Mouse (Mus musculus): ENCODE results near the gene Rev3l. TPM values are rescaled to one million over a fixed set of nuclear protein-coding genes. Genes with fewer than 3 reads are reported as not detected.
A peak's percentile ranks its signal among the peaks of the same experiment; 100 is the strongest.

Rev3l gene
- total and polyA plus RNA-seq, 2 experiments from 2014 or later: 5.5 to 34.7 TPM

DNA sequence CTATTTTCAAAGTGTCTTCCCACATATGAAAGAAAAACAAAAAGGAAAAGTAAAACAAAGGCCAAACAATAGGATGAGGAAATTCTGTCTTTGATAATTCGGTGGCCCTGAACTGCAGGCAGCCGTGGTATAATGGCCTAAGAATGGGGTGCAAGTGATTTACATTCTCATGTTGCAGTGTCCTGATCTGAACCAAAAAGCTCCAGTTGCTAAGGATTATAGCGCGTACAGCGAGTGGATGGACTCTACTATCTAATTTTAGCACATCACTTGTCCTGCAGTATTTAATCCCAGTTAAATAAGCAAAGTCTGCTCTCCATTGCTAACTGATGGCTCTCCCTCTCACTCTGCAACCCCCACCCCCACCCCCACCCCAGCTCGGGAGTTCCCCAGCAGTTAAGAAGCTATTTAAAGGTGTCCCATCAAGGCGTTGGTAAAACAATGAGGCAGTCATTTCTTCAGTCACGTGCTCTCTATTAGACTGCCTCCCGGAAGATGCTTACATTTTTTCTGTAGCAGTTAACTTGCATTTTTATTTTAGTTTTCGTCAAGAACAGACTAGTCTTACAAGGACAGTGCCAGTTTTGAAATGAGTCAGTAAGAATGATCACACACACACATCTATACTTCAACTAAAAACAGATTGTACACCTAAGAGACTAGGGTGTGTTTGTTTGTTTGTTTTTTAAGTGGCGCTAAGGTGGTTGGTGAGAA is 40.4 kb upstream of the Rev3l start:
- H3K27ac ChIP-seq (ENCODE audit: low read depth): no peak overlapping the region
- peak overlapping the region; percentile 22 for H3K4me2 ChIP-seq (ENCODE audit: low read depth, low read length)
- DNase-seq (ENCODE audit: low spot score): peak; percentile 39
- 33% methylated on average over 11 of the region's 11 CpGs for WGBS
- TF ChIP-seq CTCF (IDR thresholded peaks at IDR 0.05; ENCODE audit: low read depth) (no peak), EP300 (IDR thresholded peaks at IDR 0.05; ENCODE audit: low read depth) (no peak)
- H3K36me3 ChIP-seq (replicated peaks; ENCODE audit: control insufficient read depth, insufficient read depth, low read length): no peaks in the 10 kb centered on the region
- peak; percentile 47; the same call in 1 of the 2 replicates for ATAC-seq (ENCODE audit: insufficient read depth, low read depth)
- H3K4me1 ChIP-seq (ENCODE audit: control insufficient read depth, insufficient read depth): peaks cover 6% of the 10 kb centered on the region
- no peak overlapping the region for H3K4me3 ChIP-seq (ENCODE audit: low read depth, low read length)
- no peak overlapping the region for H3K9ac ChIP-seq (replicated peaks; ENCODE audit: low read depth, low read length)
- no peaks in the 10 kb centered on the region for H3K9me3 ChIP-seq (replicated peaks; ENCODE audit: control insufficient read depth, low read length)
- no peaks in the 10 kb centered on the region for H3K27me3 ChIP-seq (ENCODE audit: control insufficient read depth, insufficient read depth, low read length)

DNA sequence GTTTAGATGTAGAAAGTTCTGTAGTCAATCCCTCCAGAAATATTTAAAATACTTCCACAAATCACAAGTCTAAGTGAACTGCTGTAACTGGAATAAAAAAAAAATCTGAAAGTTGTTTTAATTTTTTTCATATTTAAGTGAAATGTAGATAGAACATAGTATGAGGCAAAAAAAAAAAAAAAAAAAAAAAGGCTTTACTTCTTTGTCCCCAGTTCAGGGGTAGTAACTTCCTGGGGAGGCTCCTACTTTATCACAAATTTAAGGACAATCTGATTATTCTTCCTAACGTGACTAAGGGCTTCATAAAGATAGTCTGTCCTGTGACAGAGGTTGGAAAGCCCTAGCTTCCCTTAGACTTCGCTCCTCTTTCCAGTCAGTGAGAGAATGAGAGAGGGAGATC is 39.8 kb upstream of the Rev3l start:
- Histone ChIP-seq H3K9me3 (replicated peaks; ENCODE audit: control insufficient read depth, low read length) (no peaks in the 10 kb centered on the region), H3K27ac (ENCODE audit: low read depth) (no peak overlapping the region), H3K9ac (replicated peaks; ENCODE audit: low read depth, low read length) (no peak overlapping the region), H3K4me2 (ENCODE audit: low read depth, low read length) (no peak overlapping the region), H3K4me1 (ENCODE audit: control insufficient read depth, insufficient read depth) (peaks cover 6% of the 10 kb centered on the region), H3K36me3 (replicated peaks; ENCODE audit: control insufficient read depth, insufficient read depth, low read length) (no peaks in the 10 kb centered on the region), H3K27me3 (ENCODE audit: control insufficient read depth, insufficient read depth, low read length) (no peaks in the 10 kb centered on the region), H3K4me3 (ENCODE audit: low read depth, low read length) (no peak overlapping the region)
- TF ChIP-seq EP300 (IDR thresholded peaks at IDR 0.05; ENCODE audit: low read depth) (no peak), CTCF (IDR thresholded peaks at IDR 0.05; ENCODE audit: low read depth) (no peak)
- 50% methylated on average over 2 of the region's 2 CpGs for WGBS
- DNase-seq (ENCODE audit: low spot score): no peak
- no peak for ATAC-seq (ENCODE audit: insufficient read depth, low read depth)

DNA sequence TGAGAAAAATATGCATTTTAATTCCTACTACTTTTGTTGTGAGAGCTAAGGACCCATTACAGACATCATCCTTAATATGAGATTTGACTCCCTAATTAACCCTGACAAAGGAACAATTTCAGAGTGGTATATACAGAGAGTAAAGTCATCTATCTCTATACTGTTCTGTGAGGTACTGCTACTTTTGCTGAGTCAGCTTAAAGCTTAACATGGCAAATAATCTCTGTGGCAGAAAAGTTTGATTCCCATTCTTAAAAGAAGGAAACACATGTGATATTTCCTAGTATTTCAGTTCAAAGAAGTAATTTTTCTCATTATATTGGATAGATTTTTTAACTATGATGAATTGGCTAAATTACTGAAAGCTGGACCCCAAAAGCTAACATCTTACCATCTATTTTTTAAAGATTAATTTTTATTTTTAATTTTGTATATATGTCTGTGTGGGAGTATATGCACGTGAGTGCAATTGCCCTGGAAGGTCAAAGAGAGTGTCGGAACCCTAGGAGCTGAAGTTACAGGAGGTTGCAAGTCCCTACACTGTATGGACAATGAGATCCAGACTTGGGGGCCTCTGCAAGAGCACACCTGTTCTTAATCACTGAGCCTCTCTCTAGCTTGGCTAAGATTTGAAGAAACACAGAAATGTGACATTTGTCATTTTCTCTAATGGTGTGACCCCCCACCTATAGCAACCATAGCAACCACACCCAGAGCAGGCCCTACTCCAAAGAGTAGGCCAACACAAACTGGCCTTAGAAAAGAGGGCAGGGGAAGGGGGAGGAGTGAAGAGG is 24.0 kb upstream of the Rev3l start:
- Histone ChIP-seq H3K27me3 (ENCODE audit: control insufficient read depth, insufficient read depth, low read length) (no peaks in the 10 kb centered on the region), H3K9me3 (replicated peaks; ENCODE audit: control insufficient read depth, low read length) (no peaks in the 10 kb centered on the region), H3K4me3 (ENCODE audit: low read depth, low read length) (no peak overlapping the region), H3K27ac (ENCODE audit: low read depth) (no peak overlapping the region), H3K36me3 (replicated peaks; ENCODE audit: control insufficient read depth, insufficient read depth, low read length) (no peaks in the 10 kb centered on the region), H3K9ac (replicated peaks; ENCODE audit: low read depth, low read length) (no peak overlapping the region), H3K4me1 (ENCODE audit: control insufficient read depth, insufficient read depth) (no peaks in the 10 kb centered on the region), H3K4me2 (ENCODE audit: low read depth, low read length) (no peak overlapping the region)
- DNase-seq (ENCODE audit: low spot score): no peak
- WGBS: 93% methylated on average over 2 of the region's 2 CpGs
- ATAC-seq (ENCODE audit: insufficient read depth, low read depth): no peak
- TF ChIP-seq CTCF (IDR thresholded peaks at IDR 0.05; ENCODE audit: low read depth) (no peak), EP300 (IDR thresholded peaks at IDR 0.05; ENCODE audit: low read depth) (no peak)

- TF ChIP-seq EP300 (IDR thresholded peaks at IDR 0.05; ENCODE audit: low read depth): no peak
- TF ChIP-seq CTCF (IDR thresholded peaks at IDR 0.05; ENCODE audit: low read depth): no peak
- Histone ChIP-seq H3K27ac (ENCODE audit: low read depth) (no peak overlapping the region), H3K9me3 (replicated peaks; ENCODE audit: control insufficient read depth, low read length) (no peaks in the 10 kb centered on the region), H3K4me3 (ENCODE audit: low read depth, low read length) (no peak overlapping the region), H3K36me3 (replicated peaks; ENCODE audit: control insufficient read depth, insufficient read depth, low read length) (no peaks in the 10 kb centered on the region), H3K27me3 (ENCODE audit: control insufficient read depth, insufficient read depth, low read length) (no peaks in the 10 kb centered on the region), H3K4me2 (ENCODE audit: low read depth, low read length) (no peak overlapping the region), H3K9ac (replicated peaks; ENCODE audit: low read depth, low read length) (no peak overlapping the region), H3K4me1 (ENCODE audit: control insufficient read depth, insufficient read depth) (no peaks in the 10 kb centered on the region)
- DNase-seq (ENCODE audit: low spot score) (no peak), ATAC-seq (ENCODE audit: insufficient read depth, low read depth) (no peak)
- 77% methylated on average over 5 of the region's 5 CpGs for WGBS
Observed at GRCm38 (mm10) chr10:39716936-39717335, 15.0 kb upstream of the Rev3l start.

DNA sequence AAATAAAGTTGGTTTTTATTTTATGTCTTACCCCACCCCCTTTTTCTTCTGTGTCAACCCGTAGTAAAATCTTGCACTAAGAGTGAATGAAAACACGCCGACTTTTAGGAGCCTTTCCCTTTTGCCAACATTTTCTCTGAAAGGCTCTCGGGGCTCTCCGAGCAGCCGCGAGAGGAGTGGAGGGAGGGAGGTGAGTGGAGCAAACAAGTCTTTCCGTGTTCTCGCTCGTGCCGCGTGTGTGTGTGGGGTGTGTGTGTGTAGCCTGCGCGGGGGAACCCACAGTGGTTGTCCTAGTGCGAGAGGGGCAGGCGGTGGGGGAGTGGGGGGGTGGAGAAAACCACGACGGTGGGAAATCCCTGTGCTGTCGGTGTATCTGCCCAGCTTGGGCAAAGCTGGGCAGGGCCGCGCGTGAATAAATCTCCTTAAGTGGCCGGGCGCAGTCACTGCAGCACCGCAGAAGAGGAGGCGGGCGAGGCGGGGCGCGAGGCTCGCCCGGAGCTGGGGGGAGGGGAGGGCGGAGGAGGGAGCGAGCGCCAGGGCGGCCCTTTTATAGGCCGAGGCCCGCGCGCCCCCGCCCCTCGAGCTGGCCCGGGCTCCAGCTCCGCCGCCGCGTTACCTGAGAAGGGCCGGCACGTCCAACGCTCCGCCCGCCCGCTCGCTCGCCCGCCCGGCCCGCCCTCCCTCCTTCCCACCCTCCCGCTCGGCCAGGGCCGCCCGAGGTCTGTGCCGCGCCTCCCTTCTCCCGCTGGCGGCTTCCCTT is 762 bp upstream of the Rev3l start:
- TF ChIP-seq CTCF (IDR thresholded peaks at IDR 0.05; ENCODE audit: low read depth) (no peak), EP300 (IDR thresholded peaks at IDR 0.05; ENCODE audit: low read depth) (no peak)
- H3K9me3 ChIP-seq (replicated peaks; ENCODE audit: control insufficient read depth, low read length): no peaks in the 10 kb centered on the region
- H3K27me3 ChIP-seq (ENCODE audit: control insufficient read depth, insufficient read depth, low read length): no peaks in the 10 kb centered on the region
- DNase-seq (ENCODE audit: low spot score): peak; percentile 92
- H3K36me3 ChIP-seq (replicated peaks; ENCODE audit: control insufficient read depth, insufficient read depth, low read length): no peaks in the 10 kb centered on the region
- peak overlapping the region; percentile 69 for H3K4me3 ChIP-seq (ENCODE audit: low read depth, low read length)
- H3K27ac ChIP-seq (ENCODE audit: low read depth): peak overlapping the region; percentile 98
- peak overlapping the region; percentile 63 for H3K4me2 ChIP-seq (ENCODE audit: low read depth, low read length)
- peaks cover 9% of the 10 kb centered on the region for H3K4me1 ChIP-seq (ENCODE audit: control insufficient read depth, insufficient read depth)
- H3K9ac ChIP-seq (replicated peaks; ENCODE audit: low read depth, low read length): peak overlapping the region; percentile 75
- WGBS: under 1% methylated on average over 27 of the region's 66 CpGs
- ATAC-seq (ENCODE audit: insufficient read depth, low read depth): peak; percentile 90
